Mouse (Mus musculus) liver, adult 2 months (tissue): ENCODE results near the gene Tssk3.

Experiments
- CTCF ChIP-seq: fragments of 200-500 bp; IDR thresholded peaks from 2 replicates; pipeline ENCODE4 v1.5.1; 2011; ENCODE audit warnings: low read depth, low read length, control low read depth
- POLR2A ChIP-seq: fragments of 200-500 bp; IDR thresholded peaks from 2 replicates; pipeline ENCODE4 v1.6.1; 2011; ENCODE audit warnings: low read length, control low read depth; ENCODE audit not compliant: insufficient read depth; ENCODE audit errors: extremely low read depth

- no peak for TF ChIP-seq CTCF
- TF ChIP-seq POLR2A: no peak
These were observed 35.1 kb upstream of the Tssk3 start for GRCm38 (mm10) chr4:129525889-129526288.
